Mouse (Mus musculus): Measurements from ENCODE around the gene Olfr465-ps1. TPM values are rescaled to one million over a fixed set of nuclear protein-coding genes. Genes with fewer than 3 reads are reported as not detected.

The Olfr465-ps1 gene
- polyA plus RNA-seq (2015; fragmentation: Nextera tagmentation; extraction: Ambion mirVana): not detected in 2 replicates

- 77% methylated on average over 4 of the region's 4 CpGs for WGBS
- H3K36me3 ChIP-seq: no peaks in the 10 kb centered on the region
- no peak for ATAC-seq (replicated peaks; ENCODE audit: low FRiP score)
- no peaks in the 10 kb centered on the region for H3K27me3 ChIP-seq
- no peak within 1 kb of the TSS for H3K4me2 ChIP-seq
- no peaks in the 10 kb centered on the region for H3K4me1 ChIP-seq
- H3K4me3 ChIP-seq (replicated peaks): no peak within 1 kb of the TSS
- no peak within 1 kb of the TSS for H3K27ac ChIP-seq
- H3K9me3 ChIP-seq (replicated peaks): no peaks in the 10 kb centered on the region
- H3K9ac ChIP-seq: no peak within 1 kb of the TSS
These were observed at the start of gene Olfr465-ps1 for GRCm38 (mm10) chr13:65137789-65138188. TSS of gene Olfr465-ps1 (plus strand) at chr13:65138089.

GRCm38 (mm10) chr13:65095923-65096322 is 42.0 kb upstream of the Olfr465-ps1 start:
- 95% methylated on average over 4 of the region's 4 CpGs for WGBS
- Histone ChIP-seq H3K27me3 (no peaks in the 10 kb centered on the region), H3K36me3 (peaks cover 31% of the 10 kb centered on the region), H3K4me1 (no peaks in the 10 kb centered on the region), H3K4me3 (replicated peaks) (no peak overlapping the region), H3K9ac (no peak overlapping the region), H3K27ac (no peak overlapping the region), H3K9me3 (replicated peaks) (0 out of 2 replicates have a peak, but pooled peaks cover 3% of the 10 kb centered on the region), H3K4me2 (no peak overlapping the region)
- ATAC-seq (replicated peaks; ENCODE audit: low FRiP score): no peak

- Histone ChIP-seq H3K27me3 (no peaks in the 10 kb centered on the region), H3K27ac (no peak overlapping the region), H3K9me3 (replicated peaks) (peaks cover 8% of the 10 kb centered on the region; the same call in 1 of the 2 replicates), H3K36me3 (peaks cover 30% of the 10 kb centered on the region), H3K9ac (no peak overlapping the region), H3K4me2 (no peak overlapping the region), H3K4me1 (no peaks in the 10 kb centered on the region), H3K4me3 (replicated peaks) (no peak overlapping the region)
- ATAC-seq (replicated peaks; ENCODE audit: low FRiP score): no peak
These were observed 40.9 kb upstream of the Olfr465-ps1 start for GRCm38 (mm10) chr13:65097018-65097417.

GRCm38 (mm10) chr13:65100678-65101077 is 37.2 kb upstream of the Olfr465-ps1 start:
- H3K4me1 ChIP-seq: no peaks in the 10 kb centered on the region
- no peak overlapping the region for H3K9ac ChIP-seq
- ATAC-seq (replicated peaks; ENCODE audit: low FRiP score): no peak
- H3K36me3 ChIP-seq: peaks cover 25% of the 10 kb centered on the region
- H3K9me3 ChIP-seq (replicated peaks): peaks cover 14% of the 10 kb centered on the region
- no peak overlapping the region for H3K4me2 ChIP-seq
- H3K4me3 ChIP-seq (replicated peaks): no peak overlapping the region
- no peaks in the 10 kb centered on the region for H3K27me3 ChIP-seq
- 99% methylated on average over 9 of the region's 9 CpGs for WGBS
- H3K27ac ChIP-seq: no peak overlapping the region

- WGBS: 92% methylated on average over 3 of the region's 3 CpGs
- no peak for ATAC-seq (replicated peaks; ENCODE audit: low FRiP score)
These were observed 36.7 kb upstream of the Olfr465-ps1 start for GRCm38 (mm10) chr13:65101232-65101631.

GRCm38 (mm10) chr13:65111961-65112360 is 25.9 kb upstream of the Olfr465-ps1 start:
- under 1% methylated on average over 5 of the region's 5 CpGs for WGBS

More at GRCm38 (mm10) chr13:65101232-65101631, 36.7 kb upstream of the Olfr465-ps1 start:
- Histone ChIP-seq H3K4me2 (no peak overlapping the region), H3K4me1 (no peaks in the 10 kb centered on the region), H3K36me3 (peaks cover 25% of the 10 kb centered on the region), H3K4me3 (replicated peaks) (no peak overlapping the region), H3K27ac (no peak overlapping the region), H3K9ac (no peak overlapping the region), H3K9me3 (replicated peaks) (peaks cover 18% of the 10 kb centered on the region), H3K27me3 (no peaks in the 10 kb centered on the region)

GRCm38 (mm10) chr13:65112459-65113110 is 25.3 kb upstream of the Olfr465-ps1 start, which contains the start of gene Mfsd14b:
TSS of gene Mfsd14b (minus strand) at chr13:65112975.
- Histone ChIP-seq H3K9me3 (replicated peaks) (0 out of 2 replicates have a peak, but pooled peaks cover 2% of the 10 kb centered on the region), H3K9ac (peak within 1 kb of the TSS; percentile 88), H3K4me3 (replicated peaks) (peak within 1 kb of the TSS; percentile 85), H3K4me1 (peaks cover 6% of the 10 kb centered on the region; the same call in 1 of the 2 replicates), H3K27me3 (no peaks in the 10 kb centered on the region), H3K27ac (peak within 1 kb of the TSS; percentile 94), H3K4me2 (peak within 1 kb of the TSS; percentile 62), H3K36me3 (0 out of 2 replicates have a peak, but pooled peaks cover 3% of the 10 kb centered on the region)
- ATAC-seq (replicated peaks; ENCODE audit: low FRiP score): peak; percentile 99
- under 1% methylated on average over 60 of the region's 60 CpGs for WGBS

More at GRCm38 (mm10) chr13:65111961-65112360, 25.9 kb upstream of the Olfr465-ps1 start:
- Histone ChIP-seq H3K9me3 (replicated peaks) (0 out of 2 replicates have a peak, but pooled peaks cover 2% of the 10 kb centered on the region), H3K4me2 (peak overlapping the region; percentile 62), H3K27me3 (no peaks in the 10 kb centered on the region), H3K36me3 (0 out of 2 replicates have a peak, but pooled peaks cover 5% of the 10 kb centered on the region), H3K9ac (peak overlapping the region; percentile 88), H3K27ac (peak overlapping the region; percentile 94), H3K4me3 (replicated peaks) (peak overlapping the region; percentile 85), H3K4me1 (peaks cover 6% of the 10 kb centered on the region; the same call in 1 of the 2 replicates)
- ATAC-seq (replicated peaks; ENCODE audit: low FRiP score): 0 out of 2 replicates have a peak, but pooled peaks have one; percentile 33

- Histone ChIP-seq H3K36me3 (no peaks in the 10 kb centered on the region), H3K27ac (peak overlapping the region; percentile 94), H3K9ac (0 out of 2 replicates have a peak overlapping the region, but pooled peaks have one; percentile 88), H3K4me1 (peaks cover 6% of the 10 kb centered on the region; the same call in 1 of the 2 replicates), H3K9me3 (replicated peaks) (0 out of 2 replicates have a peak, but pooled peaks cover under 1% of the 10 kb centered on the region), H3K4me2 (peak overlapping the region; percentile 62), H3K4me3 (replicated peaks) (peak overlapping the region; percentile 85), H3K27me3 (no peaks in the 10 kb centered on the region)
- 59% methylated on average over 3 of the region's 3 CpGs for WGBS
- ATAC-seq (replicated peaks; ENCODE audit: low FRiP score): peak; percentile 38; the same call in 1 of the 2 replicates
These were observed 24.6 kb upstream of the Olfr465-ps1 start for GRCm38 (mm10) chr13:65113239-65113638.

GRCm38 (mm10) chr13:65120984-65121383 is 16.9 kb upstream of the Olfr465-ps1 start:
- no peaks in the 10 kb centered on the region for H3K9me3 ChIP-seq (replicated peaks)
- H3K4me1 ChIP-seq: no peaks in the 10 kb centered on the region
- H3K36me3 ChIP-seq: no peaks in the 10 kb centered on the region
- H3K4me2 ChIP-seq: no peak overlapping the region
- 59% methylated on average over 3 of the region's 3 CpGs for WGBS
- H3K27ac ChIP-seq: no peak overlapping the region
- no peak overlapping the region for H3K9ac ChIP-seq
- no peak for ATAC-seq (replicated peaks; ENCODE audit: low FRiP score)
- no peaks in the 10 kb centered on the region for H3K27me3 ChIP-seq
- H3K4me3 ChIP-seq (replicated peaks): no peak overlapping the region

- WGBS: 78% methylated on average over 1 of the region's 1 CpGs
- Histone ChIP-seq H3K9me3 (replicated peaks) (no peaks in the 10 kb centered on the region), H3K27ac (no peak overlapping the region), H3K27me3 (no peaks in the 10 kb centered on the region), H3K4me3 (replicated peaks) (no peak overlapping the region), H3K4me1 (no peaks in the 10 kb centered on the region), H3K36me3 (no peaks in the 10 kb centered on the region), H3K4me2 (no peak overlapping the region), H3K9ac (no peak overlapping the region)
- ATAC-seq (replicated peaks; ENCODE audit: low FRiP score): no peak
These were observed 15.8 kb upstream of the Olfr465-ps1 start for GRCm38 (mm10) chr13:65122111-65122510.

GRCm38 (mm10) chr13:65127063-65127847 is 10.6 kb upstream of the Olfr465-ps1 start:
- no peak for ATAC-seq (replicated peaks; ENCODE audit: low FRiP score)
- Histone ChIP-seq H3K4me3 (replicated peaks) (no peak overlapping the region), H3K27ac (no peak overlapping the region), H3K9me3 (replicated peaks) (no peaks in the 10 kb centered on the region), H3K4me2 (no peak overlapping the region), H3K36me3 (no peaks in the 10 kb centered on the region), H3K4me1 (no peaks in the 10 kb centered on the region), H3K9ac (no peak overlapping the region), H3K27me3 (no peaks in the 10 kb centered on the region)
- WGBS: 59% methylated on average over 3 of the region's 3 CpGs

- no peak for ATAC-seq (replicated peaks; ENCODE audit: low FRiP score)
- Histone ChIP-seq H3K4me2 (no peak within 1 kb of the TSS), H3K9ac (no peak within 1 kb of the TSS), H3K27me3 (no peaks in the 10 kb centered on the region), H3K27ac (no peak within 1 kb of the TSS), H3K9me3 (replicated peaks) (no peaks in the 10 kb centered on the region), H3K36me3 (no peaks in the 10 kb centered on the region), H3K4me1 (no peaks in the 10 kb centered on the region), H3K4me3 (replicated peaks) (no peak within 1 kb of the TSS)
- WGBS: 77% methylated on average over 1 of the region's 1 CpGs
These were observed 12.1 kb downstream of the Olfr465-ps1 start, which contains the start of gene Olfr466 for GRCm38 (mm10) chr13:65149940-65150339. TSS of gene Olfr466 (plus strand) at chr13:65150240.
